Mouse (Mus musculus) adrenal gland, adult 8-10 months (tissue): ENCODE results near the gene Mical2. TPM values are rescaled to one million over a fixed set of nuclear protein-coding genes. Genes with fewer than 3 reads are reported as not detected.
A peak's percentile ranks its signal among the peaks of the same experiment; 100 is the strongest.

Experiments used
- DNase-seq: peaks from one replicate; pipeline ENCODE4 v3.0.0; 2022
- total RNA-seq, 4 experiments: library from RNA; stranded (reverse); gene quantifications; 2 replicates each; pipeline ENCODE4 v1.2.4; 2022

Mical2 gene
- total RNA-seq, 4 experiments from 2014 or later, result 7.7 to 16.3 (median 10.9) TPM

DNA sequence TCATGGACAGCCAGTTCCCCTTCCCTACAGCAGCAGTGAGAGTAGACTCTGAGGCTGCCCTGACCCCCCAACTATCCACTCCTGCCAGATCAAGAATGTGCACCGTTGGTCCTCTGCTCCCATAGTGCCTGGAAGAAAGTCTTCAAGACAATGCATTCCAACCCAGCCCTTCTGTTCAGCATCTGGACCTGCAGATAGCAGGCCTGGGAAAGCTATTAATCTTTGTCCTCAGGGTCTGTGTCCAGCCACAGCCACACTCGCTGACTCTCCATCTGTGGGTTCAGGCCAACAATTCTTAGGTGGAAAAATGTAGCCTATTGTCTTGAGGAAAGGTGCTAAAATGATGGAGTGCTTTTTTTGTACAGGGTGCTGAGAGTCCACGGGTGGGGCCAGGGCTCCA, 54.8 kb downstream of the Mical2 start:
- DNase-seq, result no peak

- DNase-seq, result no peak
These were observed 58.1 kb downstream of the Mical2 start for GRCm38 (mm10) chr7:112283606-112284310.

DNA sequence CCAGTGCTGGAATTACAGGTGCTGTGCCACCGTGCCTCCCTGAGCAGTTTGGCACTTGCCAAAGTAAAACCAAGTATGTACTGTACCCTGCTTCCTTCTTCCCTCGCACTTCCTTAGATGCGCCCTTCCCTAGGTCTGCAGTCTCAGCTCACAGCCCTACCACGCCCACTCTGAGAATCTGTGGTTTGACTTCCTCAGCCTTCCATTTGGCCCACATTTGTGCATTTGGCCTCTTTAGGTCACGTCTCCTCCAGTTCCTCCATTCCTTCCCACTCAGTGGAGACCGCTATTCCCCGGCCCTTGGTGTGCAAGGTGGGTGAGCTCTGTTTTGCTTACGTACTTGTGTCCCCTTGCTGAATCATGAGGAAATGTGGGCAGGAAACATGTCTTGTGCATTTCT, 59.9 kb downstream of the Mical2 start:
- no peak for DNase-seq

GRCm38 (mm10) chr7:112288352-112289107, 62.9 kb downstream of the Mical2 start:
- peak; percentile 81 for DNase-seq

DNA sequence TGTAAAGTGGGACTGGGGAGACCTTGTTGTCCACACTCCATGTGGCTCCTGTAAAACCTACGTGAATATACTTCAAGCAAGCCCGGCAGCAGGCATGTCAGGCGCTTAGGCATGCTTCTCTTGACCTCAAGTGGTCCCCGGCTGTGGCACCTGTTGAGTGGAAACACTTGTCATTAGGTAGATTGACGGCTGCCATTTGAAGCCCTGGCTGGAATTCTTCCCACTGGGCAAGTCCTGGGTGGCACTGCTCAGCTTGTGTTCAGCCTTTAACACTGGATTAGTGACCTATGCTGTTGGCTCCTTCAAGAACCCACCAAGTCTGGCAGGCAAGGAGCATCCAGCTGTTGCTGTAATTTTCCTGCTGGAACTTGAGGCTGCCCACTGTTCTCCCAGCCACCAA, 63.9 kb downstream of the Mical2 start:
- DNase-seq, result no peak

DNA sequence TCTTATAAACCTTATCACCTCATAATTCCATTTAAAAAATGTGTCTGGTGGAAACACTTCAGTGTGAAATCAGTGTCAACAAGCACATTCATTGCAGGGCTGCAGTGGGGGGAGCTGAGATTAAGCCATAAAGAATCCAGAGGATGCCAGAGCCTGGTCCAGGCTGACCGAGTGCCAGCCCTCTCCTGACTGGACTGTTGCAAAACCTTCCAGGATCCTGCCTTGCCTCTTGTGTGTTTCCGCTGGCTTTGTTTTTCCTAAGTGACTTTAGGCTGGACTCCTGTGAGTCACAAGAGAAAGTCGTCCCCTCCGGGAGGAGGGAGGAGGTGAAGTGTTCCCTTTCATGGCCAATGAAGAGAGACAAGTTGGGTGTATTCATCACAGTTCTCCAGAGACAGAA, 64.3 kb downstream of the Mical2 start:
- peak; percentile 66 for DNase-seq

- DNase-seq, result no peak
These were observed 67.9 kb downstream of the Mical2 start for GRCm38 (mm10) chr7:112293456-112294104.

- no peak for DNase-seq
These were observed 70.0 kb downstream of the Mical2 start for GRCm38 (mm10) chr7:112295426-112296221.

GRCm38 (mm10) chr7:112298032-112298431, 72.4 kb downstream of the Mical2 start:
- peak; percentile 51 for DNase-seq

GRCm38 (mm10) chr7:112298871-112299422, 73.3 kb downstream of the Mical2 start:
- no peak for DNase-seq

- DNase-seq, result no peak
These were observed 74.0 kb downstream of the Mical2 start for GRCm38 (mm10) chr7:112299521-112300096.

GRCm38 (mm10) chr7:112300141-112300540, 74.5 kb downstream of the Mical2 start:
- DNase-seq, result no peak

DNA sequence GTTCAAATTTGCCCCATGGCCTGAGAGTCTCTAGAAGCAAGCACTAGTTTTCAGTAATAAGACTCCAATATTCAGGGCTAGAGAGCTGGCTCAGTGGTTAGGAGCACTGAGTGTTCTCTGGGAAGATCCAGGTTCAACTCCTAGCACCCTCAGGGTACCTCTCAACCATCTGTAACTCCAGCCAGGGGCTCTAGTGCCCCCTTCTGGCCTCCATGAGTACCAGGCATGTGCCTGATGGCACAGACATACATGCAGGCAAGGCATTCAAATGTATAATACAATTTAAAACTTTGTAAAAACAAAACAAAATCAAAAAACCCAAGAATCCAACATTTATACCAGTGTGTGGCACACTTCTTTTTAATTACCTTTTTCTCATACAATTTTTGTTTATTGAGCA, 75.4 kb downstream of the Mical2 start:
- DNase-seq, result no peak

DNA sequence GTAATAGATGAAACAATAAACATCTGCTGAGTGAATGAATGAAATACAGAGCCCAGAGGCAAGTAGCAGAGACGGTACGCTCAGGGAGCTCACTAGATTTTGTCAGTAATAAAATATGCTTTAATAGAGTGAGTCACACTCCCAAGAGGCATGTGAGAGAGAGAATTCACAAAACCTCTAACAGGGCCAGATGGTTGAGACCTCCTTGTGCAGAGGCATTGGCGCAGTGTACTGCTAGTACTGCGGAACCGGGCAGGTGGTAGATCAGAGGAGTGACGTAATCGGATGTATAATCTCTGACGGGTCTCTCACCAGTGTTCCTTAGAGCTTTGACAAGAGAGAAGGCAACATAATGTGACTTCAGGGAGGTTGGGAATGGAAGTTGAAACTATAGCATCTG, 78.7 kb downstream of the Mical2 start:
- no peak for DNase-seq

DNA sequence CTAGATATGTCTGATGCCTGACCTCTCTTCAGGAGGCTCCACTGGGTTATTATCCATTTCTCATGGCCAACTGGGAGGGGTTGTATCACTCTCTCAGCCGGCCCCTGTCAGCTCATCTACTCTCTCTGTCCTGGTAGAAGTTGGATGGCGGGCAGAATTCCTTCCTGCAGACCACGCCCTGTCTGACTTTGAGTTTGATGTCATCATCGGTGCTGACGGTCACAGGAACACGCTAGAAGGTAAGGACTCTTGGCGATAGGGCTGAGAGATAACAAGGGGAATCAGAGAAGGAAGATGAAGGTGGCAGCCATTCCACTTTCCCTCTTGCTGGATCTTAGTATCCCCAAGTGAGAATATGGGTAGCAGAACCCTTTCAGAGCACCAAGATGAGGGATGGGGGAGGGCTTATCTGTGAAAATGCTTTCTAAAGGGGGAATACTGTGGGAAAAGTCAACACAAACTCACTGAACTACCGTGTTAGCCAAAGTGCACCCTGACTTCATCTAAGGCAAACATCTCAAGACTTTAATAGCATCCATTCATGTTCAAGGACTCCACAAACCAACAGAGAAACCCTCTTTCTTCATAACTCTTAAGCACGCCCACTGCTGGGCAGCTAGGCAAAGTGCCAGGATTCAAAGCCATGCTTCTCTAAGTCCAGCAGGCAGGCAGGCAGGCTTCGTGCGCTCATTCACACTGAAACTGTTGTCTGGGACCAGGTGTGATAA, 83.8 kb downstream of the Mical2 start:
- DNase-seq, result no peak

DNA sequence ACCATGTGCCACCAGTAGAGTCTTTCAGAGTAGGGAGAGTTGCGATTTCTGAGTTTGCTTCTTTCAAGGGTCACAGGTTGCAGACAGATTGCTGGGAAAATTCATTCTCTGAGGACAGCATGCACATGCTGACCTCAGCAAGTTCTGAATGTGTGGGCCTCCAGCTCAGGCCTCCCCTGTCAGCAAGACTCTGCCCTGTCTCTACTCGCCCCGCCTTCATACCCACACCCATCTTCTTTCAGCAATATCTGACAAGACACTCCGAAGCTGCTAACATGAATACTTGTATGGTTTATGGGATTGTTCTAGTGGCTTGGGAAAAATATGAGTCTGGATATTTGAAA, 84.3 kb downstream of the Mical2 start:
- DNase-seq, result no peak

DNA sequence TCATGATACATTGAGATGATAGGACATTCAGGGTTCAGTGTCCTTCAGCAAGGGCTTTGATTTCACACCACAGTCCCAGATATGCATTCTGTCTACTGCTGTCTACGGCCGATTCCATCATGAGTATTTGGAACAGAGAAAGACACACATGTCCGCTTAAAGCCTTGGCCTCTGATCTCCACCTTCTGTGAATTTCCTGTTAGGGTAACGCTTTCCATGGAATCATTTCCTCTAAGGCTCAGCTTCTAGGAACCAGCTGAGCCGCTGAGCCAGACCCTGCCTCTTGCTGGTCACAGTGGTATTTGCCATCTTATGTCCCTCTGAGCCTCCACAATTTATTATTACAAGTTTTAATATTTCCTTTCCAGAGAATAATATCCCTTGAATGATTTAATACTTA, 87.6 kb downstream of the Mical2 start:
- DNase-seq, result no peak

DNA sequence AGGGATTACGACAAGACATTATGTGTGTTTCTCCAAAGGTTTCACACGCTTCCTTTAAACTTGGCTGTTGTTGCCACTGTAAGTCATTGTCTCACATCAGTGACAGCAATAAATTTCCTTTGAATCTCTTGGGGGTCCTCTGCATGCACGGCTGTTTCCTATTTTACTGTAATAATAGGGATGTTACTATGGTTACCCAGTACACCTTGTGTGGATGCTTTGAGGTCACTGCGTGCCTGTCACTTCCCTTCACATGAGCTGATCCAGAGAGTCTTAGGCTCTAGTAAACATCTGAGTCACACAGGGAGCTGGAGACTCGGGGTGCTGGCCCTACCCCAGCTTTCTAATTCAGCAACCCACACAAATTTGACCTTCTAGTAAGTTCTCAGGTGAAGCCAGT, 88.0 kb downstream of the Mical2 start:
- no peak for DNase-seq

DNA sequence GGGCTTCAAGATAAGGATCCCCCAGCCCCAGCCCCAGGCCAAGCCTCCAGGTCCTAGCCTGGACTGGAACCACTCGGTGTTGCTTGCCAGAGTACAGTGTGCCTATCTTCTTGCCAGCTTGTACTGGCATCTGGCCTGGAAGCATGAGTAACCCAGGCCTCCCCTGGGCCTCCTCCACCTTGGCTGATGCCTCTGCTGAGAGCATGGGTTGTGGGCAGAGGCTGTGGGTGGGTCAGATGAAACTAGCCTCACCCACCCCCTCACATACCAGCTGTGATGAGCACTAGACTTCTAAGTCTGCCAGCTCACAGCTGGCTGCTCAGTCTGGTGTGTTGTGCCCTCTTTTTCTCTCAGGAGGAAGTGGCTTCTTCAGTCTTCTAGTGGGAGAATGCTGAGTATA, 90.6 kb downstream of the Mical2 start:
- DNase-seq, result peak; percentile 37

GRCm38 (mm10) chr7:112317491-112317890, 91.8 kb downstream of the Mical2 start:
- no peak for DNase-seq

- no peak for DNase-seq
These were observed 92.7 kb downstream of the Mical2 start for GRCm38 (mm10) chr7:112318306-112318705.
